Mouse (Mus musculus) spleen, adult 2 months (tissue): Measurements from ENCODE around the gene Nanos3. TPM values are rescaled to one million over a fixed set of nuclear protein-coding genes. Genes with fewer than 3 reads are reported as not detected.
A peak's percentile ranks its signal among the peaks of the same experiment; 100 is the strongest.

ENCODE experiments used
- DNase-seq, 2 experiments: peaks; one replicate each; pipeline versions ENCODE4 v3.0.0 to v3.0.0-alpha.2; 2012 to 2021; ENCODE audit warnings: low spot score in 2 of 2, low read depth in 1 of 2
- H3K27ac ChIP-seq: fragments of 200-500 bp; 2 replicates; pipeline ENCODE4 v1.5.1; 2012; ENCODE audit warnings: low read length, inconsistent platforms; ENCODE audit not compliant: insufficient read depth
- H3K27me3 ChIP-seq: fragments of 200-500 bp; 2 replicates; pipeline ENCODE4 v1.6.1; 2012; ENCODE audit warnings: mild to moderate bottlenecking, moderate library complexity, low read length, inconsistent platforms; ENCODE audit not compliant: control insufficient read depth, insufficient read depth
- H3K36me3 ChIP-seq: fragments of 200-500 bp; 2 replicates; pipeline ENCODE4 v1.6.1; 2012; ENCODE audit warnings: mild to moderate bottlenecking, low read length, inconsistent platforms; ENCODE audit not compliant: control insufficient read depth, insufficient read depth
- H3K4me1 ChIP-seq: fragments of 200-500 bp; 2 replicates; pipeline ENCODE4 v1.6.1; 2011; ENCODE audit warnings: inconsistent platforms; ENCODE audit not compliant: control insufficient read depth, insufficient read depth, insufficient read length
- H3K4me3 ChIP-seq: fragments of 200-500 bp; 2 replicates; pipeline ENCODE4 v1.5.1; 2011; ENCODE audit warnings: mild to moderate bottlenecking, inconsistent platforms; ENCODE audit not compliant: insufficient read depth, insufficient read length; ENCODE audit errors: extremely low read depth
- CTCF ChIP-seq: fragments of 200-500 bp; IDR thresholded peaks from 2 replicates; pipeline ENCODE4 v1.5.1; 2011; ENCODE audit warnings: mild to moderate bottlenecking, inconsistent platforms; ENCODE audit not compliant: insufficient read depth, insufficient read length, insufficient replicate concordance; ENCODE audit errors: extremely low read depth
- POLR2A ChIP-seq: fragments of 200-500 bp; IDR thresholded peaks from 2 replicates; pipeline ENCODE4 v1.6.1; 2011; ENCODE audit warnings: low read depth, low read length, inconsistent platforms
- WGBS: fragments of 180-500 bp; shearing (Covaris S2); methylation state at CpG from one replicate; pipeline ENCODE4 v1.1.7; 2018; 5-methylcytosine and 5-hydroxymethylcytosine counted together
- polyA plus RNA-seq: library from polyadenylated mRNA; depleted of rRNA; stranded (reverse); fragments of >200 nt; gene quantifications from 2 replicates; pipeline ENCODE4 v1.2.3, GENCODE M21; 2012

Nanos3 gene
- polyA plus RNA-seq, 1 experiment: not detected

GRCm38 (mm10) chr8:84183261-84184084 is 1.5 kb downstream of the Nanos3 start:
- no peak for DNase-seq
- WGBS: 1% methylated on average over 84 of the region's 87 CpGs
- Histone ChIP-seq H3K4me3 (peak overlapping the region; percentile 55), H3K4me1 (peaks cover 3% of the 10 kb centered on the region), H3K27me3 (peaks cover 3% of the 10 kb centered on the region; the same call in 1 of the 2 replicates), H3K27ac (no peak overlapping the region), H3K36me3 (no peaks in the 10 kb centered on the region)
- TF ChIP-seq CTCF (no peak), POLR2A (no peak)

DNA sequence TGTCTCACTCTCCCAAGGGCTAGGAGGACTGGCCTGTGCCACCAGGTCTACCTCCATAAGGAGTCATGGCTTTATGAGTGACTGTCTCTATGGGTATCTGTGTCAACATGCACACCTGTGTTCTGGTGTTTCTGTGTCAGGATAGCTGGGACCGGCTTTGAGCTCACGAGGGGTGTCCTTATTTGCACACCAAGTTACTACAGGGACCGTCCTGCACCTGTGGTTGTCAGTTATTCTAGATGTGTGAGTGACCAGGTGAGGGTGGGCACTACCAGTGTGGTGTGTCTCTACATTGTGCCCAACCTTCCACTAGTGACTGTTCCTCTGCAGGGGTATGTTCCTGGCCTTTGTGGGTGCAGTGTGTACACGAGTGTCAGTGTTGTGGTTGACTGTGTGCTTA is 2.2 kb downstream of the Nanos3 start:
- no peak for TF ChIP-seq POLR2A
- TF ChIP-seq CTCF: no peak
- WGBS: 32% methylated on average over 4 of the region's 4 CpGs
- H3K4me1 ChIP-seq: peaks cover 3% of the 10 kb centered on the region
- H3K27me3 ChIP-seq: peaks cover 3% of the 10 kb centered on the region; the same call in 1 of the 2 replicates
- H3K36me3 ChIP-seq: no peaks in the 10 kb centered on the region
- no peak for DNase-seq
- H3K4me3 ChIP-seq: no peak overlapping the region
- no peak overlapping the region for H3K27ac ChIP-seq

- DNase-seq: no peak
- 35% methylated on average over 16 of the region's 16 CpGs for WGBS
- Histone ChIP-seq H3K4me1 (peaks cover 3% of the 10 kb centered on the region), H3K36me3 (no peaks in the 10 kb centered on the region), H3K4me3 (no peak overlapping the region), H3K27ac (no peak overlapping the region), H3K27me3 (peaks cover 3% of the 10 kb centered on the region; the same call in 1 of the 2 replicates)
- no peak for TF ChIP-seq CTCF
- no peak for TF ChIP-seq POLR2A
Measured at GRCm38 (mm10) chr8:84180530-84181190, 4.4 kb downstream of the Nanos3 start.

DNA sequence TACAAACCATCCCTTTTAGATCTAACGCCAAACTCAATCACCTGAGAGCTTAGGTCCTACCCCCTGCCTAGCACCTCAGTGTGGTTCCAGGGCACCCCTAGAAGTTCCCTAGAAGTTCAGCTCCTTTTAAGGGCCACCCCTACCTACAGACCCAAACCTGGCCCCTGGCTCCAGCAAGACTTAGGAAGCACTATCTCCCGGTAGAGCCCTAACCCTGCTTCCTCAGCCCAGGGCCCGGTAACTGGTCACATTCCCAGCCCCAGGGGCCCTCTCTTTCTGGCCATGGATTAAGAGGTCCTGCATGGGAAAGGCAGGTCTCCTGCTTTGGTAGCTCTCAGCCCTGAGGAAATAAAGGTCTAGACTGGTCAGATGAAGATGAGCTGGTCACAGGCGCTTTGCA is 5.1 kb downstream of the Nanos3 start:
- TF ChIP-seq POLR2A (no peak), CTCF (no peak)
- Histone ChIP-seq H3K4me1 (peaks cover 3% of the 10 kb centered on the region), H3K36me3 (no peaks in the 10 kb centered on the region), H3K4me3 (no peak overlapping the region), H3K27me3 (peaks cover 3% of the 10 kb centered on the region; the same call in 1 of the 2 replicates), H3K27ac (no peak overlapping the region)
- 72% methylated on average over 4 of the region's 4 CpGs for WGBS
- DNase-seq: no peak

DNA sequence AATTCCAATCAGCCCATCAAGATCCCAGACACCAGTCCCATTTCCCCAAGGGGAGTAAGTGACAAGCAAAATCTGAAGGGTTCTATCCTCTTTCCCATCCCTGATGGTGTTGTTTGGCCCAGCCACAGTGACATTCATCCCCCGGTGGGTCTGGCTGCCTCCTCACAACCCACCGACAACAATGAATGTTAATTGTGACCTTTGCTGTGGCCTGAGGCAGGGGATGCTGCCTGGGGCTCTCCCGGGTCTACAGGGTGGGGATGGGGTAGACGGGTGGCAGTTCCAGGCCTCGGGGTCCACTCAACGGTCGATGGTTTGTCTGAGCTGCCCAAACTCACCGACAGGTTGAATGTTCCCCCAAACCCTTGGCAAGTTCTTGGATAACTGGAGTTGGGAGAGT is 6.4 kb downstream of the Nanos3 start:
- no peaks in the 10 kb centered on the region for H3K36me3 ChIP-seq
- WGBS: 92% methylated on average over 8 of the region's 8 CpGs
- H3K4me1 ChIP-seq: no peaks in the 10 kb centered on the region; the same call in 1 of the 2 replicates
- no peak overlapping the region for H3K4me3 ChIP-seq
- no peak for TF ChIP-seq CTCF
- TF ChIP-seq POLR2A: no peak
- no peak overlapping the region for H3K27ac ChIP-seq
- DNase-seq: no peak
- H3K27me3 ChIP-seq: peaks cover 3% of the 10 kb centered on the region; the same call in 1 of the 2 replicates

DNA sequence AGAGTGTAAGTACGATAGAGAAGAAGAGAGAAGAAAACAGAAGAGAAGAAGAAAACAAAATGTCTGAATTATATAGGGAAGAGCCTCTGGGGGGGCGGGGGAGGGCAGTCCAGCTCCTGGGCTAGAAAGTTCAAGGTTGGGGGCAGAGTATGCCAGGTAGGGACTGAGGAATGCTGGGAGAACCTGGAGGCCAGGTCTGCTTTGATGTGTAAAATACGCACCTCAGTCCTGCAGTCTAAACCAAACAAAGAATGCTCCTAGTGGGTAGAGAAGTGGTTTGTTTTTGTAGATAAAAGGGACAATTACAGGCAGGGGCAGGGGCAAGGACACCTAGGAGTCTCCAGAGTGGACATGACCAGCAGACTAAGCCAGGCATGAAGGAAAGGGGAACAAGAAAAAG is 7.6 kb downstream of the Nanos3 start:
- Histone ChIP-seq H3K4me3 (no peak overlapping the region), H3K4me1 (no peaks in the 10 kb centered on the region), H3K27me3 (no peaks in the 10 kb centered on the region), H3K27ac (no peak overlapping the region), H3K36me3 (no peaks in the 10 kb centered on the region)
- 86% methylated on average over 3 of the region's 3 CpGs for WGBS
- no peak for TF ChIP-seq CTCF
- no peak for DNase-seq
